Mouse (Mus musculus) urinary bladder, adult 18-20 months (tissue): ENCODE results near the gene Ankrd35.
"Not testable (repeated sequence)": the region's sequence is repeated elsewhere in the genome, so short reads cannot be mapped to it uniquely, and the experiment has no call there.

ENCODE experiments used
- DNase-seq, 2 experiments: peaks; one replicate each; pipeline ENCODE4 v3.0.0; 2022; ENCODE audit warnings: low spot score in 2 of 2, mixed read lengths in 2 of 2

Ankrd35 gene

DNA sequence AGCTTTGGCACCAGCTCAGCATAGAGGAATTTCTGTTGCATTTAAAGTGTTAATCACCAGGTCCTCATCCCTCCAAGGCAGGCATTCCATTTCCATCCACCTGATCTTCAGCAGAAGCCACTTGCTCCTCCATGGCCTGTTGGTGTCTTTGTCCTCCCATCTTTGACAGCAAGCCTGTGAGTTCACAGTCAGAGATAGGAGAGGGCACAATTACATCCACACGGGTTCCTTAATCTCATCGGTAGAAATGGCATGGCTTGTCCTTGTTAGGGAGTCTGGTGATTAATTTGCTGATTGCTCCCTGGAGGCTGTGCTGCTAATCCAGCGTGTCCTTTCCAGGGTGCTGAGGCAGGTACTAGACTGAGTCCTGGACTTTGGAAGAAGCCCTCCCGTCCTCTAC is 3.6 kb downstream of the Ankrd35 start:
- no peak for DNase-seq

DNA sequence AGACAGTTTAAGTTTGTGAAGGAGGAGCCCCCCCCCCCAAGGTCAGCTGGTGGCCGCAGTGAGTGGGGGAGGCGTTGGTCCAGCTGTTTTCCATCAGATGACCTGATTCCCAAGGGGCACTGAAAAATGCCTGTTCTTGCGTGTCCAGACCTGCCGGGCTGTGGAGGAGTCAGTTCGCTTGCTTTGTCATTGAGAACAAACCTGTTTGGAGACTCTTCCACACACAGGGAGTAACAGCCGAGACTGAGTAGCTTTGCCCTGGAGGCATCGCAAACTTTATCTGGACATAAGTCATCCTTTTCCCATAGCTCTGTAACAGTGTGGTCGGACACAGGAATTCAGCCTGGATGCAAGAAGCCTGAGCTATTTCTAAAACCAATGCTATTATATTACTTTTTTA is 4.5 kb downstream of the Ankrd35 start:
- peak in 1 of 2 experiments; percentile 59 for DNase-seq

DNA sequence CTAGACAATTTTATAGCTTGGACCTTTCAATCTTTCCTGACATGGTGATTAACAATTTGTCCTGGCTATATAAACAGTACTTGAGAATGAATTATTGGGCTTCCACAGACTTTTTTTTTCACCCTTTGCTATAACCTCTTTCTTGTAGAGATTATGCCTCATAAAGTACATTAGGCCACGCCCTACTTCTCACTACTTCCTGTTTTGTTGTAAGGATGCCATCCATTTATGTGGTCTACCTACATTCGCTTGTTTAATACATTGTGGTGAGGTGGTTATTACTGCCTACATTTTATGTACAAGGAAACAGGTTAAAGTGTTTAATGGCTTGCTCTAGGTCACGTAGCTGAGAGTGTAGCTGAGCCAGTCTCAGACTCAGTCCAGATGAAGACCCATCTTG is 5.2 kb downstream of the Ankrd35 start:
- DNase-seq, result no peak

DNA sequence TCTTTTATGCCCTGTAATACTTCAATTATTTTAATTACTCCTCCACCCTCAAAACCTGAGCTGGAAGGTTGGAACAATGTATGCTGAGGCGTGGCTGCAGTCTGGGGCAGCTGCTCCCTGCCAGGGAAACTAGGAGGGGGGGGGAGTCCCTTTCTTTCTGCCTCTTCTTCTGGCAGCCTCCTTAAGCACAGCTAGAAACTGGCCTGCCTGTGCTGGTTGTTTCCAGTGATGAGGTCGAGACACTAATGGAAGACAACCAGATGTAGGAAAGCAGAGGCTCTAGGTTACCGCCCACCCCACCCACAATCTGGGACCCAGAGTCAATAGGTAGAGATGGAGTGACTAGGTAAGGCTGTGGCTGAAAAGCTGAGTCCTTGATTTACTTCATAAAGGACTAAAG is 5.8 kb downstream of the Ankrd35 start:
- no peak for DNase-seq

DNA sequence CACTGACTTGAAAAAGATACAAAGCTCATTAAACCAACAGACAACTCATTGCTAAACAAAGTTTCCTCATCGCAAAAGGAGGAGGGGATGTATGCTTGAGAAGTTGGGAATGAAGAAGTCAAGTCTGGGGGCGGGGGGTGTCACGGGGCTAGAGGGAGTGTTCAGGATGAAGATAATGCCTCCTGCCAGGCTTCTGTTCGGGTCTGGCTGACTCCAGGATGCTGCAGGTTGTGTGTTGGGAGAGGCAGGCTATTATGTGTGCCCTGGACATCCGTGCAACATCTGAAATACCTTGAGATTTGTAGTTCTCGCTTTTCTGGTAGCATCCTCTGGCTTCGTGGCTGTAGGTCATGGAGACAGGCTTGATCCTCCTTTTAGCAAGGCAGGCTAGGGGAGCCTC is 8.5 kb downstream of the Ankrd35 start:
- DNase-seq, result no peak

DNA sequence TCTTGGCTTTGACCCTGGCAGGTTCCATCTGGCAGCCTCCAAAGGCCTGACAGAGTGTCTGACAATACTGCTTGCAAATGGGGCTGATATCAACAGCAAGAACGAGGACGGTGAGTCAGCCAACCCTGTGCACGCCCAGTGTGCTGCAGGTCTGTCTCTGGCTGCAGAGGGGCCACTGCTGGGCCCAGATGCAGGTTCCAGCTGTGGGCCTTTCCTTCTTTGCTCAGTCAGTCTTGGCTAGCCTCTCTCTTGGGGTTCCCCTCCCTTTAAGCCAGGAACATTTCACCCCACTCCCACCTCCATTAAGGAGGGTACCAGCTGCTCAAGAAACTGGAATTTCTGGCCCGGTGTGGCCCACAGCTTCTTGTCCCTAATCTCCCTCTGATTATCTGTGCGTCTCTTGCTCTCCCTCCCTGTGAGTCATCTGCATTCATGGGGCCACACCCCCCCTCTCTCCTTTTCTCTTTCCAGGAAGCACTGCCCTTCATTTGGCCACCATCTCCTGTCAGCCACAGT is 9.3 kb downstream of the Ankrd35 start:
- DNase-seq, result peak; percentile 64 to 65

DNA sequence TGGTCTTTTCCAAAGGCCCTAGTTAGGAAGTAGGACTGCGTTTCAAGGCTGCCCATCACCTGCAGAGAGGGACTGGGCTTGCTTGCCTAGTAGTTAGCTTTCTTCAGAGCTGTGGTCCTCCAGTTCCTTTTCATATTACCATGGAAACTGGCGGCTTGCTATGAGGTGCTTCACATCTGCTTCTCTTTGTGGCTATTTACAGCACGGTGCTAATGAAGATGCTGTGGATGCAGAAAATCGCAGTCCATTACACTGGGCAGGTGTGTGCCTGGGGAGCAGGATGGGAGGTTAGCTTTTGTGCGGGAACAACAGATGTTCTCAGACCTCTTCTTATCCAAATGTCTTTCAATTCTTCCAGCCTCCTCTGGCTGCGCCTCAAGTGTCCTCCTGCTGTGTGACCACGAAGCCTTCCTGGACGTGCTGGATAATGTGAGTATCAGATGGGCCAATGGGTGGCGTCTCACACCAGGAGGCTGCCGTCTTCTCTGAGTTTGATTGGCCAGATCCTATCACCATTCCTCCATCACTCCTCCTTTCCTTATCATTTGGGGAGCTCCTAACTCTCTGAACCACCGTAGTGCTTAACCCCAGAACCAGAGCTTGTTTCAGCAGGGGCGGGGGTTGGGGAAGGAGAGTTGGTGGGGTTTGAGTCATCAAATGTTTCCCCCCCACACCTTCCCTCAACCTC is 10.5 kb downstream of the Ankrd35 start:
- DNase-seq, result no peak

DNA sequence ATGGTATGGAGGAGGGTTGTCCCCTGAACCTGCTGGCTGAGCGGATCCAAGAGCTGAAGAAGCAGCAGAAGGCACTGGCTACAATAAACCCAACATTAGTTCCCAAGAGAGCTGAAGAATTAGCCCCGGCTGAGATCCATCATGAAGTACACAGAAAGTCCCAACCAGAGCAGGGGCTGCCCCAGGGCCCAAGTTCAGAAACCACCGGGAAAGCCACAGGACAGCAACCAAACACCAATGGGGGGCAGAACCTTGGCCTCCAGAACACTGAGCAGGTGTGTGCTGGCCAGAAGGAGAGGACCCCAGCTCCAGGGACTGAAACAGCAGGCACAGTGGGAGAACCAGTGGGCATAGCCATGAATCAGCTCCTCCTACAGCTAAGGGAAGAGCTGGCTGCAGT is 13.6 kb downstream of the Ankrd35 start:
- no peak for DNase-seq

DNA sequence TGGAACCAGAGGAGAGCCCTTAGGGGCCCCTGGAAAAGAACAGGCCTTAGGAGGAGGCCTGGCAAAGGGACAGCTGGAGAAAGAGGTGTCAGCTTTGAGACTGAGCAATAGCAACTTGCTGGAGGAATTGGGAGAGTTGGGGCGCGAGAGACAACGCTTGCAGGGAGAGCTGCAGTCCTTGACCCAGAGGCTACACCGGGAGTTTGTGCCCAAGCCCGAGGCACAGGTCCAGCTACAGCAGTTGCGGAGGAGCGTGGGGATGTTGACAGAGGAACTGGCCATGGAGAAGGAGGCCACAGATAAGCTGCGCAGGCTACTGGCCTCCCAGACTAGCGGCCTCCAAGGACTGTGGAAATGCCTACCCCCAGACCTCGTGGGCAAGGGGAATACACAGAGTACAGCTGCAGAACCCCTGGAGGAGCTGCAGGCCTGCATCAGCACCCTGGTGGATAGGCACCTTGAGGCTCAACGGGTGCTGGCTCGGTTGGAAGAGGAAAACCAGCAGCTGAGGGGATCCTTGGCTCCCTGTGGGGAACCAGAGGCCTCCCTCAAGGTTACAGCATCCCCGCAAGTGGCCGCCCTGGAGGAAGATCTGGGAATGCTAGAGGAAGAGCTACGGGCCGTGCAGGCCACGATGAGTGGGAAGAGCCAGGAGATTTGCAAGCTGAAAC is 14.4 kb downstream of the Ankrd35 start:
- DNase-seq, result no peak

DNA sequence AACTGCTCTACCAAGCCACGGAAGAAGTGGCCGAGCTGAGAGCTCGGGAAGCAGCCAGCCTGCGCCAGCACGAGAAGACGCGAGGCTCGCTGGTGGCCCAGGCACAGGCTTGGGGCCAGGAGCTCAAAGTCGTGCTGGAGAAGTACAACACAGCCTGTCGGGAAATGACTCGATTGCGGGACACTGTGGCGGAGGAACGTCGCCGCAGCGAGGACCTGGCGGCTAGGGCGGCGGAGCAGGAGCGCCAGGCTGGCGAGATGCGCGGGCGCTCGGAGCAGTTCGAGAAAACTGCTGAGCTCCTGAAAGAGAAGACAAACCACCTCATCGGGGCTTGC is 14.9 kb downstream of the Ankrd35 start:
- DNase-seq, result no peak

DNA sequence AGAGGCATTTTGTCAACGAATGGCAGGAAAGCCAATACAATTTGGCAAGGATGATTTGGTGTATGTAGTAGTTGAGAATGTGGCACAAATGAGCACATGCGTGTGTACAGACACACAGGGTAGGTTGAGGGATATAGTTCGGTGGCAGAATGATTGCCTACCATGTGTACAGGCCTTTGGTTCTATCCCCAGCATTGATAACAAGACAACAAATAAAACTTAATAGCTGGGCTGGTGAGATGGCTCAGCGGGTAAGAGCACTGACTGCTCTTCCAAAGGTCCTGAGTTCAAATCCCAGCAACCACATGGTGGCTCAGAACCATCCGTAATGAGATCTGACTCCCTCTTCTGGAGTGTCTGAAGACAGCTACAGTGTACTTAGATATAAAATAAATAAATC is 16.1 kb downstream of the Ankrd35 start:
- DNase-seq, result not testable (repeated sequence)

DNA sequence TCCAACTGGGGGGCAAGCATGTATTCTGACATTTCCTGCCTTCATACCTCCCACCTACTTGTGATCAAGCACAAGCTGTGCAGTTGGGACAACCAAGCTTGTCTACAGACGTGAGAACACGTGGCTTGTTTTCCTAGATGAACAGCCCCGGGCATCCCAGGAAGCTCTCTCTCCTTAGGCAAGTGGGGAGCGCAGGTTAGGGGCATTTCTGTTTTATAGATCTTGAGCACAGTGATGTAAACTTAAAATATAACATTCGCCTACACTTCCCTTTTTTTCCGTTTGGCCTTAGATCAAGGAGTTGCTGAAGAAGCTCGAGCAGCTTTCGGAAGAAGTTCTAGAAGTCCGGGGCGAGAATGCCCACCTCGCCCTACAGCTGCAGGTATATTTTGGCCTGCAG is 18.9 kb downstream of the Ankrd35 start:
- no peak for DNase-seq

DNA sequence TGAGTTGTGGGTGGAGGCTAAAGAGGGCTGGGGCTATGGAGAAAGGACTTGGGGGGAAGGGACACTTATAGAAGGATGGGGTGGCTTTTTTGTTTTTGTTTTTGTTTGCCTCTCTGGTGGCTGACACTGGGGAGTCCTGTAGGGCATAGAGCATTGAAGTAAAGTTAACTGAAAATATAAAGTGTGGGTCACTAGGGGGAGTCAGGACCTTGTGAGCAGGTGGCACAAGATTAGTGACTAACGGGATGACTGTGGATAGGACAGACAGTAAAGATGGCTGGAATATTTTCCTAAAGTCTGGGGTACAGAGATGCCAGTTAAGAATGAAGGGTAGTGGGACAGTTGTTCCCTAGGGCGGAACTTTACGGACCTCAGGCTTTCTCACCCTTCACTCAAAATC is 20.4 kb downstream of the Ankrd35 start:
- no peak for DNase-seq

DNA sequence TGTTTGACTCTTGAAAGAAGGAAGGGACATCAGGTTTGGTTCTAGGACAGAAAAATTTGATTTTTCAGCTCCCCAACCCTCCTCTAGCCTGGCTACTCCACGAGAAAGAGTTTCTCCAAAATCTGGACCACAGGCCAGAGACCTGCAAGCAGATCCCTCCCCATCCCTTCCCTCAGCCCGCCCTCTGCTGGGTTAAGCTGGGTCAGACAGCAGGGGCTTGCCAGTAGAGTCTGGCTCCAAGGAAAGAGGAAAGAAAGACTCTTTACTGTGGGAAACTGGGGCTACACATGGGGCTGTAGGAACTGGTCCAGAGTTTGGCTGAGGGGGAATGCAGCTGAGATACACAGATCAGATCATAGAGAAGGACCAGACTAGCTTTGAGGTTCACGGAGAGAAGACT is 22.6 kb downstream of the Ankrd35 start:
- no peak for DNase-seq

DNA sequence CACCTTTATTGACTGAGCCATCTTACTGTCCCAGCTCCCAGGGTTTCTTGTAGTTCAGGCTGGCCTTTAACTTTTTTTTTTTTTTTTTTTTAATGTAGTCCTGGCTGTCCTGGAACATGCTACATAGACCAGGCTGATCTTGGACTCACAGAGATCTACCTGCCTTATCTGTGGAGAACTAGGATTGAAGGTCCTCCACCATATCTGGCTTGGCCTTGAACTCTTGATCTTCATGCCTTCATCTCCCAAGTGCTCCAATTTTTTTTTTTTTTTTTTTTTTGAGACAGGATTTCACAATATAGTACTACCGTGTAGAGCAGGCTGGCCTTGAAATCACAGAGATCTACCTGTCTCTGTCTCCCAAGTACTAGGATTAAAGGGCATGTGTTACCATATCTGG is 23.6 kb downstream of the Ankrd35 start:
- no peak for DNase-seq

DNA sequence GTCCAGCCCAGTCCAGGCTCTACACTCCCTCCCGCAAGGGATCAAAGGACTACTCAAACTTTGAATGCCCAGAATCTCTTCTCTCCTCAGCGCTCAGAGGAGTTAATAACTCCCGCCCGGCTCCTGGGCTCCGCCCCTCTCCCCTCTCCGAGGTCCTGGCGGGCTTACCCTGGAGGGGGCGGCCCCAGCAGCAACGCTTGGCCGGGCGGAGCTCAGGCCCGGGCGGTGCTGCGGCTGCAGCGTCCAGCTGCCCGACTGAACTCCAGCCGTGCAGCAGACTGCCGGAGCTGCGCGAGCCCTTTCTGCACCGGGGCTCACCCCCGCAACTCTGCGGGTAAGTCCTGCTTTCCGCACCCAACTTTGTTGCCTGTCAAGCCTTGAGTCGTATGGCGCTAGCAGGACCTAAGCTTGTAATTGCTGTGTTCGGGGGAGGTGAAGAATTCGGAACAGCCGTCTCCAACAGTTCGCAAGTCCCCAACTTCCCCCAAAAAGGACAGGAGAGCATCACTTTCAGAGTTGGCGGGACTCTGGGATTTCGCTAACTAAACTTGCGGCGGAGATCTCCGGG is 26.4 kb downstream of the Ankrd35 start, which contains the start of gene Pias3:
Gene Pias3, plus strand, starts transcription at position 187 of the 568 bp plus-strand sequence.
- peak; percentile 70 to 83 for DNase-seq

DNA sequence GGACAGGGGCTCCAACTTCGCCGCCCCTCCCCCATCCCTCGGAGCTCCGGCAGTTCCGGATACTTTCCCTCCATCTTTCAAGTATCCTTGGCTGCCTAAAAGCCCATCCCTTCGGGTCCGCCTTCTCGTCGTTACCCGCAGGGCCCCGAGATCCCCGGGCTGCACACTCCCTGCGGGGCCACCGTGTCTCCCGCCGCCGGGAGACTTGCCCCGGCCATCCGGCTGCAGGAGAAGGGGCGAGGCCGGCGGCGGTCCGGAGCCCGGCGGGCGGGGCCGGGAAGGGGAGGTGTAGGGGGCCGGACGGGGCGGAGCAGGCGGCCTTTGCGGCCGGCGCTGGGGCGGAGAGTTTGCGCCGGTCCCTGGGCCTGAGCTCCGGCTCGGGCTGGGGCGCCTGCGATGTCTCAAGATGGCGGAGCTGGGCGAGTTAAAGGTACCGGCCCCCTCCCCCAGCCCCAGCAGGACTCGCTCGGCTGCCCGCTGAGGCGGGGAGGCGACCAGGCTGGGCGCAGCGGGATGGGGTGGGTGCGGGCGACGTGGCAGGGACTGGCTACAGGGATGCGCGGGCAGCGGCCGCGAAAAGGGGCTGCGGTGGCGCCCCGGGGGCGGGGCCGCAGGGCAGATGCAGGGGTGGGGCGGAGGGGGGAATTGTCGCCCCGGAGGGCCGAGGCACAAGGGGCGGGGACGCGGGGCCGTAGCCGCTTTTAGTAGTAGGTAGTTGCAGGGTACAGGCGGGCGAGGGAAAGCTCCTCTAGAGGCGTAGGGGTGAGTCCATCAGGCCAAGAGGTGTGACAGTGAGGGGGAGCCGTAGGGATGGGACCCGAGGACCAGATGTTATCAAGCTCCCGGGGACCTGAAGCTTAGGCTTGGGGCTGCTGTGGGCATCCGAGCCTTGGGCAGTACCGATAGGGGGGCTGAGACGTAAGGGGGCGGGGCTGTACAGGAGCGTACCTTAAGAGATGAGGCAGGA is 27.1 kb downstream of the Ankrd35 start:
- peak; percentile 89 for DNase-seq

DNA sequence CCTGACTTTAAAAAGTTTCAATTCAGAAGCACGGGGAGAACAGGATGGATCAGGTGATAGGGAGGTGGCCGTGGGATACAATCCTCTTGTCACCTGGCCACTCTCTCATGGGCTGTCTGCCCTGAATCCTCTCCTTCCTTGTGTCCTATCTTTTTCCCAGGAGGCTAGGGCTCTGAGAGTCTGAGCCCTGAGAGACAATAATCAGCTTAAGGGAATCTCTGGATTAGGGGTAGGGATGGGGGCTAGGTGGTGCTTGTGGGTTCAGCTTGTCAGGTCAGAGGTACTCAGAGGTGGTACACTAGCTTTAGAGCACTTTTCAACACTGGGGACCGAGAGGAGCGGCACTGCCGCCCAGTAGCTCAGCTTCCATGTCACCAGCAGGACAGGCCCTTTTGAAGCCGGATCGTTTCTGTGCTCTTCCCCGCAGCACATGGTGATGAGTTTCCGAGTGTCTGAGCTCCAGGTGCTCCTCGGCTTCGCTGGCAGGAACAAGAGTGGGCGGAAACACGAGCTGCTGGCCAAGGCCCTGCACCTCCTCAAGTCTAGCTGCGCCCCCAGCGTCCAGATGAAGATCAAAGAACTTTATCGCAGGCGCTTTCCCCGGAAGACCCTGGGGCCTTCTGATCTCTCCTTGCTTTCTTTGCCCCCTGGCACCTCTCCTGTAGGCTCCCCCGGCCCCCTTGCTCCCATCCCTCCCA is 29.2 kb downstream of the Ankrd35 start:
- DNase-seq, result no peak

DNA sequence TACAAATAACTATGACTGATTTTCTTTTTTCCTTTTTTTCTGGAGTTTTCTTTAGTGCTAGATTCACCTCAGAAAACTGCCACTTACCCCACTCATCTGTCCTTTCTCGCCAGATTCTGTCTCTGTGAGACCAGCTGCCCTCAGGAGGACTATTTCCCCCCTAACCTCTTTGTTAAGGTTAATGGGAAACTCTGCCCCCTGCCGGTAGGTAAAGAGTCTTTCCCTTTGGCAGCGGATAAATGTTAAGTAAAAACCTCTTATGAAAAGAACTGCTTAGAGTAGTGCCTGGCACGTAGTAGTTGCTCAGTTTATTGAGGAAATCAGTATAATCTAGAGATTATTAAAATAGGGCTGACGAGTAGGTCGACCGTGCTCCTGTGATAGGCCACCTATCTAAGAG is 30.4 kb downstream of the Ankrd35 start:
- no peak for DNase-seq

DNA sequence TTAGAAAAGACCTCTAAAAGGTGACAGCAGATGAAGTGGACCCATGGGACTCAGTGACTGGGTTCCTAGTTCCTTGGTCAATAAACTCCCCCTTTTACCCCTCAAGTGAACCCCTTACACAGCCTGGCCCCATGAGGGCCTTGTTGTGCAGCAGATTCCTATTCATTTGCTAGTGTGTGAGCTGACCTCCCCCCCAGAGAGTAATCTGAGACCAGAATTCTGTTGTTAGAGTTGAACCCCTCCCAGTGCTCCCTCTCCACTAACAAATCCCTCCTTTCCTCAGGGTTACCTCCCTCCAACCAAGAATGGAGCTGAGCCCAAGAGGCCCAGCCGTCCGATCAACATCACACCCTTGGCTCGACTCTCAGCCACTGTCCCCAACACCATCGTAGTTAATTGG is 31.1 kb downstream of the Ankrd35 start:
- DNase-seq, result no peak

DNA sequence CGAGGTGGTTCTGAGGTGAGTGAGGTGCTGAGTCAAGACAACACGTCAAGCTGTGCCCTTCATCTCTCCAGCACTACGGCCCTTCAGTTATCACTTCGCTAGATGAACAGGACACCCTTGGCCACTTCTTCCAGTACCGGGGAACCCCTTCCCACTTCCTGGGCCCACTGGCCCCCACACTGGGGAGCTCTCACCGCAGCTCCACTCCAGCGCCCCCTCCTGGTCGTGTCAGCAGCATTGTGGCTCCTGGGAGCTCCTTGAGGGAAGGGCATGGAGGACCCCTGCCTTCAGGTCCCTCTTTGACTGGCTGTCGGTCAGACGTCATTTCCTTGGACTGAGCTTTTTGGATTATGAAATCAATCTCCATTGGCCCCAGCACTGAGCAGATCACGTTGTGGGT is 34.8 kb downstream of the Ankrd35 start:
- DNase-seq, result no peak
